Mouse (Mus musculus) heart, postnatal 0 days (tissue): Measurements from ENCODE around the gene Prkg1.

Source experiments
- CTCF ChIP-seq: IDR thresholded peaks from 2 replicates; pipeline ENCODE4 v1.5.1; 2016; ENCODE audit warnings: antibody characterized with exemption, control low read depth, low read depth
- EP300 ChIP-seq: IDR thresholded peaks from 2 replicates; pipeline ENCODE4 v1.6.1; 2016; ENCODE audit warnings: antibody characterized with exemption, low read depth

GRCm38 (mm10) chr19:30982436-30982835 is 782.4 kb downstream of the Prkg1 start:
- no peak for TF ChIP-seq CTCF
- TF ChIP-seq EP300 = no peak
